ENCODE assay signal across 23 mouse cellular contexts in the genomic region with DNA sequence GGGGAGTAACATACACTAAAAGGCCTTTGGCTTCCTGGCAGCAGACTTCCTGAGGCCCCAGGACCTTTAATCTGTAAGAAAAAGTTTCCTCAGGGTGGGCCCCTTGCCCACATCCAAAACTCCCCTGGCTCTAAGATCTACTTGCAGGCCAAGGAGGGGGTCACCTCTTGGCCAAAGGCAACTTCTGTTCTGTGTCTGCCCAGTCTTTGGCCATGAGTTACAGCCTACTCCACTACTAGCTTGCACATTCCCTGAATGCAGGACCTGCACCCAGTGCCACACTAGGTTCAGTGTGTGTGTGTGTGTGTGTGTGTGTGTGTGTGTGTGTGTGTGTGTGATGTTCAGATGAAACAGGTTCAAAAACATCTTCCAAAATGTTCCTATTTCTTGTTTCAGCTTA. TPM values are rescaled to one million over a fixed set of nuclear protein-coding genes. Genes with fewer than 3 reads are reported as not detected.
DNase-seq lines count a peak whose midpoint lies in the region; ATAC-seq and TF ChIP-seq lines count a peak whose summit lies in the region.
"Had no signal": no experiment of that assay in that cellular context is flagged by ENCODE, and none has a peak within 500 bp of the region (broad histone marks: within the 10 kb centered on the region; RNA-seq: fewer than 3 reads in every experiment).

No protein-coding gene starts in this region.

- H3K4me2 ChIP-seq in kidney, embryonic 16.5 days (replicated peaks; ENCODE audit: low read depth, low read length) = no peak overlapping the region
- H3K4me2 ChIP-seq in hindbrain, embryonic 12.5 days (replicated peaks) = no peak overlapping the region
- H3K4me2 ChIP-seq: forebrain, embryonic 15.5 days; hindbrain, embryonic 13.5 days; midbrain, embryonic 11.5 days; neural tube, embryonic 13.5 days had no signal

- ATAC-seq in kidney, embryonic 16.5 days (ENCODE audit: low FRiP score, low TSS enrichment) = no peak
- ATAC-seq in hindbrain, embryonic 12.5 days (ENCODE audit: low FRiP score) = no peak
- ATAC-seq: forebrain, embryonic 15.5 days; intestine, embryonic 16.5 days had no signal

- no peak for TF ChIP-seq POLR2A in kidney, adult 2 months (IDR thresholded peaks at IDR 0.05; ENCODE audit: low read depth, low read length)

- no peak for TF ChIP-seq CTCF in kidney, adult 2 months (conservative IDR thresholded peaks at IDR 0.05; ENCODE audit: insufficient read depth, insufficient read length, low read depth, low read length)

- H3K27me3 ChIP-seq in kidney, embryonic 16.5 days (ENCODE audit: insufficient read depth, low read length) = no peaks in the 10 kb centered on the region
- H3K27me3 ChIP-seq in kidney, adult 2 months (replicated peaks; ENCODE audit: control insufficient read depth, insufficient read depth, low read length) = no peaks in the 10 kb centered on the region
- no peaks in the 10 kb centered on the region for H3K27me3 ChIP-seq in limb, embryonic 10.5 days (ENCODE audit: low read depth, poor library complexity, severe bottlenecking)
- H3K27me3 ChIP-seq in hindbrain, embryonic 12.5 days = no peaks in the 10 kb centered on the region; the same call in 1 of the 2 replicates
- H3K27me3 ChIP-seq: CH12.LX; forebrain, embryonic 15.5 days; hindbrain, embryonic 13.5 days; neural tube, embryonic 13.5 days had no signal

- peaks cover 20% of the 10 kb centered on the region for H3K36me3 ChIP-seq in kidney, embryonic 16.5 days (ENCODE audit: insufficient read depth, low read length)
- H3K36me3 ChIP-seq in kidney, adult 2 months (ENCODE audit: control insufficient read depth, insufficient read depth, low read length) = peaks cover 13% of the 10 kb centered on the region
- peaks cover 30% of the 10 kb centered on the region for H3K36me3 ChIP-seq in limb, embryonic 10.5 days
- 0 out of 2 replicates have a peak, but pooled peaks cover 5% of the 10 kb centered on the region for H3K36me3 ChIP-seq in macrophage (ENCODE audit: inconsistent target)
- H3K36me3 ChIP-seq in hindbrain, embryonic 12.5 days = peaks cover 24% of the 10 kb centered on the region

- H3K27ac ChIP-seq in kidney, embryonic 16.5 days (ENCODE audit: low read length) = 0 out of 2 replicates have a peak overlapping the region, but pooled peaks have one; percentile 17
- H3K27ac ChIP-seq in kidney, adult 2 months (ENCODE audit: insufficient read depth, low read depth, low read length) = no peak overlapping the region
- peak overlapping the region; percentile 64 for H3K27ac ChIP-seq in limb, embryonic 10.5 days
- H3K27ac ChIP-seq in macrophage = peak overlapping the region; percentile 94; the same call in 1 of the 2 replicates
- no peak overlapping the region for H3K27ac ChIP-seq in hindbrain, embryonic 12.5 days
- H3K27ac ChIP-seq: forebrain, embryonic 15.5 days; hindbrain, embryonic 13.5 days; neural tube, embryonic 13.5 days had no signal

- peaks cover 19% of the 10 kb centered on the region for H3K4me1 ChIP-seq in kidney, embryonic 16.5 days (ENCODE audit: insufficient read depth, low read length)
- peaks cover 4% of the 10 kb centered on the region; the same call in 1 of the 2 replicates for H3K4me1 ChIP-seq in kidney, adult 2 months (ENCODE audit: control insufficient read depth, insufficient read depth, low read length)
- peaks cover 34% of the 10 kb centered on the region for H3K4me1 ChIP-seq in limb, embryonic 10.5 days
- peaks cover 10% of the 10 kb centered on the region for H3K4me1 ChIP-seq in hindbrain, embryonic 12.5 days

- H3K4me3 ChIP-seq in kidney, embryonic 16.5 days (ENCODE audit: low read length) = no peak overlapping the region
- H3K4me3 ChIP-seq in kidney, adult 2 months (ENCODE audit: insufficient read depth, low read depth, low read length) = no peak overlapping the region
- no peak overlapping the region for H3K4me3 ChIP-seq in limb, embryonic 10.5 days
- H3K4me3 ChIP-seq in macrophage (ENCODE audit: inconsistent target) = no peak overlapping the region
- H3K4me3 ChIP-seq in hindbrain, embryonic 12.5 days = no peak overlapping the region
- H3K4me3 ChIP-seq: erythroblast, embryonic 14.5 days; forebrain, embryonic 15.5 days; hindbrain, embryonic 13.5 days; neural tube, embryonic 13.5 days had no signal

- H3K9me3 ChIP-seq in kidney, embryonic 16.5 days (ENCODE audit: low read length) = no peaks in the 10 kb centered on the region
- H3K9me3 ChIP-seq in limb, embryonic 10.5 days (replicated peaks) = no peaks in the 10 kb centered on the region
- no peaks in the 10 kb centered on the region for H3K9me3 ChIP-seq in hindbrain, embryonic 12.5 days (replicated peaks)
- H3K9me3 ChIP-seq: forebrain, embryonic 15.5 days; hindbrain, embryonic 13.5 days; neural tube, embryonic 13.5 days had no signal

- H3K9ac ChIP-seq in kidney, embryonic 16.5 days (replicated peaks; ENCODE audit: low read length) = no peak overlapping the region
- no peak overlapping the region for H3K9ac ChIP-seq in hindbrain, embryonic 12.5 days
- H3K9ac ChIP-seq: forebrain, embryonic 15.5 days; hindbrain, embryonic 13.5 days; neural tube, embryonic 13.5 days had no signal

- peak; percentile 85 for DNase-seq in heart, adult 11 months
- no peak for DNase-seq in heart, adult 18-20 months
- DNase-seq in kidney, adult 2 months = no peak
- no peak for DNase-seq in limb, embryonic 10.5 days (ENCODE audit: low spot score)
- DNase-seq in frontal cortex, adult 2 months (ENCODE audit: extremely low spot score in 1 of 2, low spot score in 1 of 2) = no peak
- DNase-seq: adrenal gland, postnatal 10 days; cerebellum, adult 11-12 months; cerebellum, postnatal 25 days; kidney, postnatal 14 days; lung, adult 18-20 months; right cerebral cortex, postnatal 14 days; thymus, postnatal 4 days had no signal

- H3K79me2 ChIP-seq in macrophage (ENCODE audit: inconsistent target) = peaks cover 27% of the 10 kb centered on the region

RNA-seq across cellular contexts. Expression of gene Fth1, which starts 7.2 kb away (rescaled TPM):
- 1,000 to 10,000 TPM; 2,847 to 3,135 TPM for total RNA-seq in heart, adult 18-20 months (2021)
- 1,651 and 1,666 TPM in 2 replicates for polyA plus RNA-seq in kidney, embryonic 16.5 days (2015; fragmentation: Nextera tagmentation; extraction: Ambion mirVana)
- 8,110 and 8,726 TPM in 2 replicates for polyA plus RNA-seq in kidney, adult 2 months (2012; rRNA removed)
- polyA plus RNA-seq in limb, embryonic 10.5 days (2016; fragmentation: Nextera tagmentation; extraction: Ambion mirVana) = 1,175 and 1,229 TPM in 2 replicates
- 1,000 to 10,000 TPM in 25 of 26 experiments, 100 to 1,000 TPM in 1; 839 to 4,643 (median 2,612) TPM for total RNA-seq in macrophage (2018; cell fraction: chromatin; rRNA removed)
- total RNA-seq in macrophage (2018; cell fraction: cytosol; rRNA removed) = over 10,000 TPM; 27,371 to 77,320 (median 43,339) TPM
- over 10,000 TPM in 4 of 26 experiments, 1,000 to 10,000 TPM in 22; 2,155 to 11,196 (median 6,502) TPM for total RNA-seq in macrophage (2018; cell fraction: nucleus; rRNA removed)
- 25,011 to 42,260 TPM (median 38,400 TPM) in 3 replicates for polyA plus RNA-seq in macrophage (2018)
- polyA plus RNA-seq in frontal cortex, adult 2 months (2012; rRNA removed) = 3,721 and 5,002 TPM in 2 replicates
- 1,445 and 1,581 TPM in 2 replicates for polyA plus RNA-seq in hindbrain, embryonic 12.5 days (2016; fragmentation: Nextera tagmentation; extraction: Ambion mirVana)

RNA-seq across cellular contexts. Expression of gene Best1, which starts 13.8 kb away (rescaled TPM):
- total RNA-seq in heart, adult 18-20 months (2021) = under 1 TPM; 0.12 to 0.13 TPM
- polyA plus RNA-seq in kidney, embryonic 16.5 days (2015; fragmentation: Nextera tagmentation; extraction: Ambion mirVana) = 1.4 and 1.9 TPM in 2 replicates
- 0.33 and 0.38 TPM in 2 replicates for polyA plus RNA-seq in kidney, adult 2 months (2012; rRNA removed)
- 2.3 TPM in 2 replicates for polyA plus RNA-seq in limb, embryonic 10.5 days (2016; fragmentation: Nextera tagmentation; extraction: Ambion mirVana)
- 1 to 10 TPM in 8 of 26 experiments, under 1 TPM in 17, not detected in 1; 0.25 to 4.7 (median 0.74) TPM for total RNA-seq in macrophage (2018; cell fraction: chromatin; rRNA removed)
- 1 to 10 TPM in 9 of 26 experiments, under 1 TPM in 17; 0.35 to 1.7 (median 0.84) TPM for total RNA-seq in macrophage (2018; cell fraction: cytosol; rRNA removed)
- total RNA-seq in macrophage (2018; cell fraction: nucleus; rRNA removed) = 1 to 10 TPM in 13 of 26 experiments, under 1 TPM in 12, not detected in 1; 0.34 to 3.0 (median 1.1) TPM
- 0.11 to 1.8 TPM (median 0.22 TPM) in 3 replicates for polyA plus RNA-seq in macrophage (2018)
- polyA plus RNA-seq in frontal cortex, adult 2 months (2012; rRNA removed) = 0.59 and 0.74 TPM in 2 replicates
- polyA plus RNA-seq in hindbrain, embryonic 12.5 days (2016; fragmentation: Nextera tagmentation; extraction: Ambion mirVana) = 0.94 and 1.1 TPM in 2 replicates
- total RNA-seq: monocyte, adult 5-6 weeks had no signal
- polyA plus RNA-seq: erythroblast, embryonic 14.5 days had no signal

RNA-seq across cellular contexts. Expression of gene Rab3il1, which starts 13.9 kb away (rescaled TPM):
- 1 to 10 TPM; 6.6 to 6.8 TPM for total RNA-seq in heart, adult 18-20 months (2021)
- polyA plus RNA-seq in kidney, embryonic 16.5 days (2015; fragmentation: Nextera tagmentation; extraction: Ambion mirVana) = 32.0 and 34.6 TPM in 2 replicates
- 66.0 and 90.9 TPM in 2 replicates for polyA plus RNA-seq in kidney, adult 2 months (2012; rRNA removed)
- polyA plus RNA-seq in limb, embryonic 10.5 days (2016; fragmentation: Nextera tagmentation; extraction: Ambion mirVana) = 39.2 and 41.5 TPM in 2 replicates
- 100 to 1,000 TPM in 11 of 26 experiments, 10 to 100 TPM in 14, 1 to 10 TPM in 1; 8.2 to 225 (median 73.2) TPM for total RNA-seq in macrophage (2018; cell fraction: chromatin; rRNA removed)
- 100 to 1,000 TPM in 17 of 26 experiments, 10 to 100 TPM in 9; 35.4 to 153 (median 124) TPM for total RNA-seq in macrophage (2018; cell fraction: cytosol; rRNA removed)
- total RNA-seq in macrophage (2018; cell fraction: nucleus; rRNA removed) = 100 to 1,000 TPM in 10 of 26 experiments, 10 to 100 TPM in 16; 23.9 to 194 (median 77.8) TPM
- 97.7 to 161 TPM (median 125 TPM) in 3 replicates for polyA plus RNA-seq in macrophage (2018)
- 11.3 and 13.6 TPM in 2 replicates for polyA plus RNA-seq in frontal cortex, adult 2 months (2012; rRNA removed)
- 35.4 and 40.0 TPM in 2 replicates for polyA plus RNA-seq in hindbrain, embryonic 12.5 days (2016; fragmentation: Nextera tagmentation; extraction: Ambion mirVana)

RNA-seq across cellular contexts. Expression of gene Fads3, which starts 53.8 kb away (rescaled TPM):
- 10 to 100 TPM; 31.8 to 34.9 TPM for total RNA-seq in heart, adult 18-20 months (2021)
- polyA plus RNA-seq in kidney, embryonic 16.5 days (2015; fragmentation: Nextera tagmentation; extraction: Ambion mirVana) = 30.1 and 36.5 TPM in 2 replicates
- 382 and 459 TPM in 2 replicates for polyA plus RNA-seq in kidney, adult 2 months (2012; rRNA removed)
- polyA plus RNA-seq in limb, embryonic 10.5 days (2016; fragmentation: Nextera tagmentation; extraction: Ambion mirVana) = 2.4 and 3.2 TPM in 2 replicates
- total RNA-seq in macrophage (2018; cell fraction: chromatin; rRNA removed) = 10 to 100 TPM in 16 of 26 experiments, 1 to 10 TPM in 9, under 1 TPM in 1; 0.68 to 64.4 (median 14.8) TPM
- 1 to 10 TPM; 1.2 to 4.0 (median 2.3) TPM for total RNA-seq in macrophage (2018; cell fraction: cytosol; rRNA removed)
- 10 to 100 TPM in 10 of 26 experiments, 1 to 10 TPM in 15, under 1 TPM in 1; 0.92 to 26.0 (median 8.6) TPM for total RNA-seq in macrophage (2018; cell fraction: nucleus; rRNA removed)
- polyA plus RNA-seq in macrophage (2018) = 2.4 to 3.4 TPM (median 2.4 TPM) in 3 replicates
- polyA plus RNA-seq in frontal cortex, adult 2 months (2012; rRNA removed) = 26.5 and 28.4 TPM in 2 replicates
- polyA plus RNA-seq in hindbrain, embryonic 12.5 days (2016; fragmentation: Nextera tagmentation; extraction: Ambion mirVana) = 13.1 and 16.6 TPM in 2 replicates
- total RNA-seq: monocyte, adult 5-6 weeks had no signal

Comparison
In these comparisons a context has a peak if more than half of its experiments do, and no peak if none do; other contexts are left out.
1. H3K27ac ChIP-seq: peak in kidney, embryonic 16.5 days (single experiment), limb, embryonic 10.5 days (single experiment) and macrophage (single experiment); none in kidney, adult 2 months (single experiment) and hindbrain, embryonic 12.5 days (single experiment).